Mouse (Mus musculus): ENCODE measurements around the gene Gm4301.
"Not testable (repeated sequence)": the region's sequence is repeated elsewhere in the genome, so short reads cannot be mapped to it uniquely, and the experiment has no call there.

GRCm38 (mm10) chr10:100300106-100300505 lies 35.4 kb upstream of the Gm4301 start:
- TF ChIP-seq TAL1, GATA1 (IDR thresholded peaks at IDR 0.05; ENCODE audit: low read length): not testable (repeated sequence)
